Mouse (Mus musculus) lung, postnatal 4 days (tissue): ENCODE measurements around the gene Gm14295.
"Not testable (repeated sequence)": the region's sequence is repeated elsewhere in the genome, so short reads cannot be mapped to it uniquely, and the experiment has no call there.

Experiments
- DNase-seq, 2 experiments: peaks; one replicate each; pipeline ENCODE4 v3.0.0; 2021

The Gm14295 gene

DNA sequence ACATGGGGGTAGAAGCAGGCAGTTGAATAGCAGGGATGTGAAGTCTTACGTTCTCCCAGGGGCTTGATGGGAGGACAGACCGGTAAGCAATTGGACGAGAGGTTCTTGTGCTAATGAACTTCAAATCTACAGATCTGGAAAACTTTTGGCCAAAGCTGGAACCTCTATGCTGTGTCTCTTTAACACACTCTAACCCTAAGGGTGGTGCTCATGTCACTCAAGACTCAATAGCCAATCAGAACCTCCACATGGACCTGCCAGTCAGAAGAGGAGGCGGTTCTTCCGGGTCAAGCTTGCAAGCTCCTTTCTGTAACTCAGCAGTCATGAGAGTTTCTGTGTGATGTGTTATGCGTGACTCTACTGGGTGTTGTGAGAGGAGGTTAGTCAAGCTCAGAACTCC, at the start of gene Gm14295:
Gm14295 (plus strand) TSS at position 301 of the 400 bp plus-strand sequence.
- not testable (repeated sequence) for DNase-seq

DNA sequence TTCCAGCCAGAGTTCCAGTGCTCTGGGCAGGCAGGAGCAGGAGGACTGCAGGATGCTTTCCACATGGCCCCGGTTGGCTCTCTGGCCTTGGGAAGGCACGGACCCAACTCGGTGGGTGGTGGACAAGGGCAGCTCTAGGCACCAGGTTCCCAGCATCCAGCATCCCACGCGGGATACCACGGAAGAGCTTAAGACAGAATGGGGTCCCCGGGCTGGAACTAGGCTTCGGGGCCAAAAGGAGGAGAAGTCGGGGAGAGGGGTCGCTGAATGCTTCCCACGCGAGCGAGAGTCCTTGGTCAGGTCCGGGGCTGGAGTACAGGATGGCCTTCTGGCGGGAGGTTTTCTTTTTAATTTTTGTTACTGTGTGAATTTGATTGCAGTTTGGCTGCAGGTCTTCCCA, 373 bp downstream of the Gm14295 start:
- DNase-seq: not testable (repeated sequence)

DNA sequence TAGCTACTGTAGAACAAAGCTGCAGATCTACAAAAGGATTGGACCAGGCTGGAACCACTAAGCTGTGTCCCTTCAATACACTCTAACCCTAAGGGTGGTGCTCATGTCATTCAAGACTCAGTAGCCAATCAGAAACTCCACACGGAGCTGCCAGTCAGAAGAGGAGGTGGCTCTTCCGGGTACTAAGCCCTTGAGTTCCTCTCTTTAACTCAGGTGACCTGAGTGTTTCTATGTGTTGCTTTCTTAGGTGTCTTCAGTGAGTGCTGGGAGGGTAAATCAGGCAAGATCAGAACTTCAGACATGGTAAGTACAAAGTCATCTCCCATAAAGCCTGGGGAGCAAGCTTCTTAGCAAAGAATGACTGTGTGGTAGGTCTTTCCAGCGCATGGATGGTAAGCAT, 32.4 kb downstream of the Gm14295 start, which contains the start of gene Gm14408:
Gm14408 (plus strand) TSS at position 301 of the 400 bp plus-strand sequence.
- not testable (repeated sequence) for DNase-seq
